Mouse (Mus musculus): ENCODE data around the gene F13a1. TPM values are rescaled to one million over a fixed set of nuclear protein-coding genes. Genes with fewer than 3 reads are reported as not detected.

Gene F13a1
- total RNA-seq, 4 experiments from 2014 or later = 2.6 to 3.2 (median 3.0) TPM

DNA sequence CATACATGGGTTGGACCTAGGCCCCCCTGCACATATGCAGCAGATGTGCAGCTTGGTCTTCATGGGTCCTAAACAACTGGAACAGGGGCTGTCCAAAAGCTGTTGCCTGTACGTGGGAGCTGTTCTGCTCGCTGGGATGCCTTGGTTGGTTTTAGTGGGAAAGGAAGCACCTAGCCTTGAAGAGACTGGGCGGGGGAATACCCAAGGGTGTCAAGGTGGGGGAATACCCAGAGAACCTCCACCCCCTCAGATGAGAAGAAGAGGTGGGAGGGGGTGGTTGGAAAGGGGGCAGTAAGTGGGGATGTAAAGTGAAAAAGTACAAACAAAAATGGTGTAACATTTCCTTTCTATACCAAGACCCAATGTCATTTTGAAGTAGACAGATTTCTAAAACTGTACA lies 95.1 kb downstream of the F13a1 start:
- DNase-seq (ENCODE audit: low spot score in 2 of 2) = no peak

DNA sequence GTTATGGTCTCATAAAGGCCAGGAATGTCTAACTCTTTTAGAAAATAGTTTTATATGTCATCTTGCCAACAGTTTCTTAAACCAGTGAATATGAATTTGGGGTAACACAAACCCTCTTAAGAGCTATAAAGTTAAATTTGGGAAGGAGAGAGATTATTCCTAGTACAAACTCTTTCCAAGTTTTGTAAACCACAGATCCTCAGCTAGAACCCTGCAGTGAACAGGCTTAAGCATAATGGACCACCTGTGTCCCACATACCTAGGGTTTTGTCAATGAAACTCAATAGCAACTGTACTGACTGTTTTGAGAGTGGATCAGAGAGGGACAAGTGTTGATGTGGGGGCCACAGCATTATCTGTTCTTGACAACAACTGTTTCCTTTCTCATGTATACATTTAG lies 96.4 kb downstream of the F13a1 start:
- DNase-seq (ENCODE audit: low spot score in 2 of 2) = no peak

DNA sequence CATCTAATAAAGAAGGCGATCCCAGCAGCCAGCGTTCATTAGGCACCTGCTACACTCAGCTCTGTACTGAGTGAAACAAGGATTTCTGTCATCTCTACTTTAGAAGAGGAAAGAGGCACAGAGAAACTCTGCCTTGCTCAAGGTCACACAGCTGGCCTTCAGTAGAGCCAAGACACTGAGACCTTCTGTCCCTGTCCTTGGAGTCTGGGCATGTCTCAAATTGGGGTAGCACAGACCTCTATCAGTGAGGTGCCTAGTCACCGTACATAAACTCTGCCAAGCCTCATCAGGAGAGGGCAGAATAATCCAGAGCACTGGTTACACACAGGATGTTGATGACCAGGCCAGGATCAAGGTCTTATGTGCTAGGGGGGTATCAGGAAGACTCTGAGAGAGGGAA lies 108.2 kb downstream of the F13a1 start:
- no peak for DNase-seq (ENCODE audit: low spot score in 2 of 2)

GRCm38 (mm10) chr13:36932066-36932465 lies 118.0 kb downstream of the F13a1 start:
- DNase-seq (ENCODE audit: low spot score in 2 of 2) = no peak

- DNase-seq (ENCODE audit: low spot score in 2 of 2) = no peak
These were observed 130.3 kb downstream of the F13a1 start for GRCm38 (mm10) chr13:36919737-36920136.

DNA sequence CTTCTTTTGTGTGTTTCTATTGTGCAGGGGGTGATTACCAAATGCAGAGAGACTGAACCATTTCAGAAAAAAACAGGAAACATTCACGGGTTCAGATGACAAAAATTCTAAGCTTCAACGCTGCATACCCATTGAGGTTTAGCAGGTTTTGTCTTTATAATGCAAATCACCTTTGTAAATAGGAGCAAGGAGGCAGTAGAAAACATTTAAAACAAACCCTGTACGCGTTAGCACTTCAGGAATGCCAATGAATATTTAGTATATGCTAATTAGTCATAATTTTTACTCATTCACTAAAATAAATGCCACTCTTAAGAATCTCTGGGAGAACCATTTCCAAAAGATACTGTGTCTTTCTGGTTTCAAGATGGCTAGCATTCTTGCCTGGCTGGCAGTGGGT lies 146.2 kb downstream of the F13a1 start:
- DNase-seq (ENCODE audit: low spot score in 2 of 2) = no peak

DNA sequence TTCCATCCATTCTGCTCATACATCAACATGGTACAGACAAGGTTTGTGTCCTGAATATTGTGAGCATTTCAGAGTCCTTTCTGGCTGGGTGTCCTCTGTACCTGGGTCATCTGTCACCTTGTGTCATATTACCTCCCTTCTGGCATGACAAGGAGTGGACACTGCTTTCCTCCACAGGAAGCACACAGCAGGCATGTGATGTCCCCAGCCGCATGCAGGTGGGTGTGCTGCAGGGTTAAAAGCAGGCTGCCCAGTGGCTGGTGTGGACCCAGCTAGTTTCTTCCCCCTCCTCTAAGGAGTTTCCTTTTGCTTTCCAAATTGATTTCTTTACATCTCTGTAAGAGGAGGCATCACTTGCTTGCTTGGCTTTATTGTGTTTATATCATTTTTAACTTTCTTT lies 146.6 kb downstream of the F13a1 start:
- no peak for DNase-seq (ENCODE audit: low spot score in 2 of 2)

- no peak for DNase-seq (ENCODE audit: low spot score in 2 of 2)
These were observed 148.4 kb downstream of the F13a1 start for GRCm38 (mm10) chr13:36901603-36902002.

DNA sequence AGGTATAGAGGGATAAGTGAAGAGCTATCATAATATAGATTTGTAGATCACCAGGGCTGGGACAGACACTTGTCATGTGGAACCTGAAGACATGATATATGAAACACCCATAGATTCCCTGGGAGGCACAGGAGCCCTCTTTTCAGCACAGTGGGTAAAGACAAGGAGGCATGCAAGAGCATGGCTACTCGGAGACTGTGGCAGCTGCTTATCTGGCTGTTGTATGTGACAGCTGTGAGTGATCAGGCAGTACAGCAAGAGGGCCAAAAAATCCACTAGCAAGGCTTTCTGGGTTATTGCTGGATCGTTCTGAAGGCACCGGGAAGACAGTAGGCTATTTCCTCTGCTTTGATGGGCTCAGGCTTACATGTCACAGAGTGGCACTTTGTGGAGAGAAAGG lies 149.0 kb downstream of the F13a1 start:
- DNase-seq (ENCODE audit: low spot score in 2 of 2) = no peak

DNA sequence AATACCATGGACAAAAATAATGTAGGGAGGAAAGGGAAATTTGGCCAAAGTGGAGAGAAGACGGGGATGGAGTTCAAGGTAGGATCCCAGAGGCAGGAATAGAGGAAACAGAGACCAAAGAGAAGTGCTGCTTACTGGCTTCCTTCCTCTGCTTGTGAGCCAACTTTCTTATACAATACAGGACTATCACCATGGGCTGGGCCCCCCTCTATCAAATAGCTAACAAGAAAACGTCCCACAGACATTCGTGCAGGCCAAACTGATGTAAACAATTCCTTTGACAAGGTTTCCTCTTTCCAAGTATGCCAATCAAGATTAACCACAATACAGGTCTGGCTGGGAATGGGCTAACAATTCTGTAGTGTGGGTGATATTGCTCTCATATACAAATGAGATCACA lies 154.0 kb downstream of the F13a1 start:
- no peak for DNase-seq (ENCODE audit: low spot score in 2 of 2)

- no peak for DNase-seq (ENCODE audit: low spot score in 2 of 2)
These were observed 156.3 kb downstream of the F13a1 start for GRCm38 (mm10) chr13:36893762-36894161.

GRCm38 (mm10) chr13:36892216-36892615 lies 157.8 kb downstream of the F13a1 start:
- DNase-seq (ENCODE audit: low spot score in 2 of 2) = no peak

DNA sequence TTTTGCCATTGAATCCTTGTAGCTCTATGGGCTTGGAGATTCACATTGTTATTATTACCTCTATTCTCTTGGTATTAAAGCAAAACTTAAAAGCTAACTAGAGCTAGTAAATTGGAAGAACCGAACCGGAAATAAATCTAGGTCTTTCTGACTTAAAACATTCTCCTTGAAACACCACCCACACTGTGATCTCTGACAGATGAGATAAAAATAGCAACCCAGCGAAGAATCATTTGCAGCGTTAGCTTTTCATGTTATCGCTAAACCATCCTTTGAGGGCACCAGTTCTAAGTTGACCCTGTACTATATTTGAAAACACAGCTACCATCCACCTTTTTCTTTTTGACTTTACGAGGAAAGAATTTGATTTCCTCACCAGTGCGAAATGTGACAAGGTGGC lies 164.1 kb downstream of the F13a1 start:
- DNase-seq (ENCODE audit: low spot score in 2 of 2) = no peak

DNA sequence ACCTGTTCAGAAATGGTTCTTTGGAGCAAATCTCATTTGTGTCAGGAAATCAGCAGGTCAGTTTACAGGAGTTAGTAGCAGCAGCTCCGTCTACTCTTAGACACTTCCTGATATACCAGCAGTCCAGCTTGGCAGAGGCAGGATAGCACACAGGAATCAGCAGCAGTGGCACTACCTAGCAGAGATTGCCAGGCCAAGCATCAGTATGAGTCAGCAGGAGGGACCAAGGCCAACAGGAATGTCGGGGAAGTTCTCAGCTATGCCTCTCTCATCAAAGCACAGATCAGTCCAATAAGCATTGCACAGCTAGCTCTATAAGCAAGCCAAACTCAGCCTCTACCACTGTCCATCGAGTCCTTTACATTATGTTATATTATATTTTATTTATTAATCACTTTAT lies 210.9 kb downstream of the F13a1 start:
- no peak for DNase-seq (ENCODE audit: low spot score in 2 of 2)
